Mouse (Mus musculus) midbrain, embryonic 13.5 days (tissue): ENCODE measurements around the gene Ddo. TPM values are rescaled to one million over a fixed set of nuclear protein-coding genes. Genes with fewer than 3 reads are reported as not detected.

Source experiments
- ATAC-seq: fragments of 200-750 bp; cut with Nextera tagmentation; 2 replicates; pipeline ENCODE4 v1.8.0; 2017; ENCODE audit warnings: mild to moderate bottlenecking, moderate TSS enrichment, moderate library complexity
- H3K27ac ChIP-seq: fragments of 300-500 bp; sonication (generic); 2 replicates; pipeline ENCODE4 v1.5.1; 2015; ENCODE audit warnings: inconsistent platforms, mild to moderate bottlenecking, moderate library complexity
- H3K27me3 ChIP-seq: fragments of 300-500 bp; sonication (generic); 2 replicates; pipeline ENCODE4 v1.6.1; 2015; ENCODE audit warnings: mild to moderate bottlenecking, inconsistent platforms
- H3K36me3 ChIP-seq: fragments of 300-500 bp; sonication (generic); 2 replicates; pipeline ENCODE4 v1.6.1; 2015; ENCODE audit warnings: mild to moderate bottlenecking, inconsistent platforms
- H3K4me1 ChIP-seq: fragments of 300-500 bp; sonication (generic); replicated peaks from 2 replicates; pipeline ENCODE4 v1.6.1; 2015; ENCODE audit warnings: inconsistent platforms
- H3K4me2 ChIP-seq: fragments of 300-500 bp; sonication (generic); replicated peaks from 2 replicates; pipeline ENCODE4 v1.6.1; 2015; ENCODE audit warnings: moderate library complexity, mild to moderate bottlenecking, inconsistent platforms
- H3K4me3 ChIP-seq: fragments of 300-500 bp; sonication (generic); replicated peaks from 2 replicates; pipeline ENCODE4 v1.5.1; 2015; ENCODE audit warnings: mild to moderate bottlenecking, inconsistent platforms
- H3K9ac ChIP-seq: fragments of 300-500 bp; sonication (generic); replicated peaks from 2 replicates; pipeline ENCODE4 v1.6.1; 2015; ENCODE audit warnings: mild to moderate bottlenecking, inconsistent platforms
- H3K9me3 ChIP-seq: fragments of 300-500 bp; sonication (generic); 2 replicates; pipeline ENCODE4 v1.6.1; 2016; ENCODE audit warnings: mild to moderate bottlenecking, inconsistent platforms
- WGBS: fragments of 180-500 bp; shearing (Covaris S2); methylation state at CpG from one replicate; pipeline ENCODE4 v1.1.7; 2015; 5-methylcytosine and 5-hydroxymethylcytosine counted together
- polyA plus RNA-seq: library from polyadenylated mRNA; unstranded; fragments of >200 nt; fragmentation: Nextera tagmentation; extraction: Ambion mirVana; gene quantifications from 2 replicates; pipeline ENCODE4 v1.2.1, GENCODE M21; 2015

Ddo gene
- polyA plus RNA-seq, 1 experiment from 2014 or later = 0.70 TPM

- 0 out of 2 replicates have a peak, but pooled peaks have one; percentile 27 for ATAC-seq
- Histone ChIP-seq H3K36me3 (no peaks in the 10 kb centered on the region), H3K9ac (no peak overlapping the region), H3K27me3 (0 out of 2 replicates have a peak, but pooled peaks cover 6% of the 10 kb centered on the region), H3K27ac (no peak overlapping the region), H3K4me3 (no peak overlapping the region), H3K4me2 (no peak overlapping the region), H3K4me1 (peaks cover 15% of the 10 kb centered on the region), H3K9me3 (no peaks in the 10 kb centered on the region)
- WGBS = 42% methylated on average over 7 of the region's 7 CpGs
Observed at GRCm38 (mm10) chr10:40638276-40638675, 8.5 kb downstream of the Ddo start.

DNA sequence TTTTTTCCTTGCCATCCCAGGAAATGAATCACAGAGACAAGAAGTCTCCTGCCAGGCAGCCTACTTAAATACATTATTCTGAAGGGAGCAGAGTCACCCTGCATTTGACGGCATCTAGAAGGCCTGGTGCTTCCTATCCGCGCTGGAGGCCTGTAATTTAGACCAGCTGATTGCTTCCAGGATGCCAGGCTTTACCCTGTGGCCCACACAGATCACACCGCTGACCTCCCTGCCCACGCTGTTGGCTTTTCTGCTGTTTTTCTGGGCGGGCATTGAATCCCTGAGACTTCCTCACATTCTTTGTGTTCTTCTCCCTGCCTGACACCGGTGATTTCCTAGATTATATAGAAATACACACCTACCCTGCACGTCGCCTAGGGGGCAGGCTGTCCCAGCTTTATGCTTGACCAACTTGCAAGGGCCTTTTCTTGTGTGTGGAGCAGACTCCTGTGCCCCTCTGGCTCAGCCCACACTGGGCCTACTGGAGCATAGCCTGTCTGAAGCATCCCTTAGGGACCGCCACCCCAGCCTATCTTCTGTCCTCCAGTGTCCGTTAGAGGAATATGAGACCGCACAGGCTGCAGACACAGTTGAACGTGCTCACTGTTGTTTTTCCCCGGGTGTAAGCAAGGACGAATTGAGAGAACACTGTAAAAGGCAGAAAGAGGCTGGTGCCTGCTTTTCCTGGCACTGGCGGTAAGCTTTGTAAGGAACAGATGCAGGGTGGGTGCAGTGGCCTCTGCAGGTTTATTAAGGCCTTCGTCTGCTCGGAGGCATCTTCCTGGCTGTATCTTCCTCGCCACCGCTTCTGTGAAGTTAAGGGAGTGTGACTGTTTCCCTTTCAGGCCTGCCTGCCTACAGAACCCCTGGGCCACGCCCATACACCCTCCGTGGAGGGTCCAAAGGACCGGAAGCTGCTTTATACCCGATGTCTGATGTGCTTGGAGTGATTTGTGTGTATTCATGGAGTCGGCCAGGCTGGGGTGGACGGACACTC is 9.3 kb downstream of the Ddo start:
- peak; percentile 71 for ATAC-seq
- H3K27me3 ChIP-seq = 0 out of 2 replicates have a peak, but pooled peaks cover 6% of the 10 kb centered on the region
- H3K9me3 ChIP-seq = no peaks in the 10 kb centered on the region
- no peak overlapping the region for H3K4me3 ChIP-seq
- no peak overlapping the region for H3K9ac ChIP-seq
- WGBS = 48% methylated on average over 26 of the region's 26 CpGs
- H3K27ac ChIP-seq = no peak overlapping the region
- peaks cover 15% of the 10 kb centered on the region for H3K4me1 ChIP-seq
- H3K4me2 ChIP-seq = no peak overlapping the region
- no peaks in the 10 kb centered on the region for H3K36me3 ChIP-seq

DNA sequence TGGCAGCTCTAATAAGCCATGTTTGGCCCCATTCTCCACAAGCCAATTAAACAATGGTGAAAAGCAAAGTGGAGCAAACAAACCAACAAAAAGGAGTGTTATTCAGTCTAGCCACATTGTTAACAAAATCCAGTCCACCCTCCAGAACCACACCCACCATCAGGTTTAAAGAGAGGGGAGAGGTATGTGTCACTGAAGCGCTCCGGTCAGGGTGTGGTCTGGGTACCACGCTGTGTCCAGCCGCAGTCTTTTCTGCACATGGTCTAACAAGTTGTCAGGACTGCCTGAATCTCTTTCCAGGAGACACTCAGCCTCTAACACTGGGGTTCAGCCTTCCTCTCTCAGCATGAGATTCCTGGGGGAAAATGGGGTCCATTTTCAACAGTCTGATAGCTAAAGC is 10.6 kb downstream of the Ddo start:
- Histone ChIP-seq H3K4me3 (no peak overlapping the region), H3K27ac (no peak overlapping the region), H3K9me3 (no peaks in the 10 kb centered on the region), H3K4me1 (peaks cover 18% of the 10 kb centered on the region), H3K36me3 (no peaks in the 10 kb centered on the region), H3K4me2 (no peak overlapping the region), H3K9ac (no peak overlapping the region), H3K27me3 (0 out of 2 replicates have a peak, but pooled peaks cover 6% of the 10 kb centered on the region)
- ATAC-seq = no peak
- WGBS = 94% methylated on average over 4 of the region's 4 CpGs

DNA sequence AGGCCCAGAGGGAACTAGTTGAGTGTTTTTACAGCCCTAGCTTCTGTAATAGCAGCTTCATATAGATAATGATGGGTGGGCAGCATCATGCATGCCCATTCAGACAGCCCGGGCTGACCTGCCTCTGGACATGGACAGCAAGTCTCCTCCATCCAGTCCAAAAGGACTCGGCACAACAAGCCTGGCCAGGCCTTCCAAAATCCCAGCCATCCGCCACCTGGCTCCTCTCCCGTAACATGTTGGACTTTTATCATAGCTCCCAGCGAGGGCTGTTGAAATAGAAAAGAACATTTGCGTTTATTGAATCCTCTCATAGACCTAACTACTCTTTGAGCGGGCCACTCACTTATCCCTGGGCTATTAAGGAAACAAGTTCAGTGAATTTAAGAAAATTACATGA is 12.1 kb downstream of the Ddo start:
- ATAC-seq = no peak
- Histone ChIP-seq H3K9ac (no peak overlapping the region), H3K36me3 (no peaks in the 10 kb centered on the region), H3K4me3 (no peak overlapping the region), H3K4me1 (peaks cover 18% of the 10 kb centered on the region), H3K9me3 (no peaks in the 10 kb centered on the region; the same call in 1 of the 2 replicates), H3K27me3 (0 out of 2 replicates have a peak, but pooled peaks cover 6% of the 10 kb centered on the region), H3K27ac (no peak overlapping the region), H3K4me2 (no peak overlapping the region)
- WGBS = 95% methylated on average over 7 of the region's 7 CpGs

GRCm38 (mm10) chr10:40643126-40643525 is 13.3 kb downstream of the Ddo start:
- no peaks in the 10 kb centered on the region for H3K36me3 ChIP-seq
- WGBS = 81% methylated on average over 5 of the region's 5 CpGs
- no peaks in the 10 kb centered on the region; the same call in 1 of the 2 replicates for H3K9me3 ChIP-seq
- no peak overlapping the region for H3K9ac ChIP-seq
- no peak for ATAC-seq
- no peak overlapping the region for H3K4me2 ChIP-seq
- H3K4me1 ChIP-seq = peaks cover 18% of the 10 kb centered on the region
- H3K4me3 ChIP-seq = no peak overlapping the region
- no peak overlapping the region for H3K27ac ChIP-seq
- H3K27me3 ChIP-seq = peaks cover 10% of the 10 kb centered on the region; the same call in 1 of the 2 replicates

GRCm38 (mm10) chr10:40644456-40644855 is 14.6 kb downstream of the Ddo start:
- Histone ChIP-seq H3K9ac (no peak overlapping the region), H3K4me2 (no peak overlapping the region), H3K4me3 (no peak overlapping the region), H3K27ac (no peak overlapping the region), H3K27me3 (peaks cover 10% of the 10 kb centered on the region; the same call in 1 of the 2 replicates), H3K4me1 (peaks cover 4% of the 10 kb centered on the region; the same call in 1 of the 2 replicates), H3K9me3 (no peaks in the 10 kb centered on the region; the same call in 1 of the 2 replicates), H3K36me3 (no peaks in the 10 kb centered on the region)
- ATAC-seq = no peak
- 83% methylated on average over 9 of the region's 9 CpGs for WGBS

- Histone ChIP-seq H3K4me3 (no peak overlapping the region), H3K27me3 (peaks cover 10% of the 10 kb centered on the region; the same call in 1 of the 2 replicates), H3K27ac (no peak overlapping the region), H3K4me1 (0 out of 2 replicates have a peak, but pooled peaks cover 3% of the 10 kb centered on the region), H3K9me3 (no peaks in the 10 kb centered on the region; the same call in 1 of the 2 replicates), H3K9ac (no peak overlapping the region), H3K36me3 (no peaks in the 10 kb centered on the region), H3K4me2 (no peak overlapping the region)
- WGBS = 56% methylated on average over 1 of the region's 1 CpGs
- no peak for ATAC-seq
Observed at GRCm38 (mm10) chr10:40645346-40645745, 15.5 kb downstream of the Ddo start.

- no peak overlapping the region for H3K4me2 ChIP-seq
- H3K4me3 ChIP-seq = no peak overlapping the region
- no peak for ATAC-seq
- no peaks in the 10 kb centered on the region; the same call in 1 of the 2 replicates for H3K9me3 ChIP-seq
- H3K27ac ChIP-seq = no peak overlapping the region
- 0 out of 2 replicates have a peak, but pooled peaks cover 11% of the 10 kb centered on the region for H3K4me1 ChIP-seq
- H3K36me3 ChIP-seq = no peaks in the 10 kb centered on the region
- H3K27me3 ChIP-seq = peaks cover 5% of the 10 kb centered on the region; the same call in 1 of the 2 replicates
- no peak overlapping the region for H3K9ac ChIP-seq
- 88% methylated on average over 12 of the region's 12 CpGs for WGBS
Observed at GRCm38 (mm10) chr10:40648776-40649175, 19.0 kb downstream of the Ddo start.

GRCm38 (mm10) chr10:40649634-40650033 is 19.8 kb downstream of the Ddo start:
- Histone ChIP-seq H3K4me2 (no peak overlapping the region), H3K4me1 (0 out of 2 replicates have a peak, but pooled peaks cover 11% of the 10 kb centered on the region), H3K4me3 (no peak overlapping the region), H3K9me3 (no peaks in the 10 kb centered on the region; the same call in 1 of the 2 replicates), H3K36me3 (no peaks in the 10 kb centered on the region), H3K27ac (no peak overlapping the region), H3K9ac (no peak overlapping the region), H3K27me3 (peaks cover 5% of the 10 kb centered on the region; the same call in 1 of the 2 replicates)
- WGBS = 34% methylated on average over 4 of the region's 4 CpGs
- ATAC-seq = no peak

DNA sequence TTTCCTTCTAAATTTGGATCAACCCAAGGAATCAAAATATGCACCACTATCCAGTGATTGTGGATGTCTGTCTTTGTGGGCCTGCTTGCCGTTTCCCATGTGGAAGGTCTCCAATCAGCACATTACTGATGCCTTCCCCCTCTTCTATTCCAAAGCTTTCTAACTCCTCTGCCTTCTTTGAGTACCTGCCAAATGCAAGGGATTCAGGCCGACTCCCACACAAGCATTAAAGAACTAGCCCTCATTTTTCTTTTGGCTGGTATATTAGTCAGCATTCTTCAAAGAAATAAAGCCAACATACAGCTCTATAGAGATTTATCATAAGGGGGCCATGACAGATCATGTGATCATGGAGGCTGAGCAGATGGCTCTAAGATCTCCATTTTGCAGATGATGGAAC is 21.9 kb downstream of the Ddo start:
- Histone ChIP-seq H3K4me3 (no peak overlapping the region), H3K4me2 (no peak overlapping the region), H3K27me3 (peaks cover 5% of the 10 kb centered on the region; the same call in 1 of the 2 replicates), H3K9ac (no peak overlapping the region), H3K4me1 (0 out of 2 replicates have a peak, but pooled peaks cover 8% of the 10 kb centered on the region), H3K9me3 (no peaks in the 10 kb centered on the region), H3K36me3 (no peaks in the 10 kb centered on the region), H3K27ac (no peak overlapping the region)
- no peak for ATAC-seq
- 80% methylated on average over 2 of the region's 2 CpGs for whole genome bisulfite sequencing

DNA sequence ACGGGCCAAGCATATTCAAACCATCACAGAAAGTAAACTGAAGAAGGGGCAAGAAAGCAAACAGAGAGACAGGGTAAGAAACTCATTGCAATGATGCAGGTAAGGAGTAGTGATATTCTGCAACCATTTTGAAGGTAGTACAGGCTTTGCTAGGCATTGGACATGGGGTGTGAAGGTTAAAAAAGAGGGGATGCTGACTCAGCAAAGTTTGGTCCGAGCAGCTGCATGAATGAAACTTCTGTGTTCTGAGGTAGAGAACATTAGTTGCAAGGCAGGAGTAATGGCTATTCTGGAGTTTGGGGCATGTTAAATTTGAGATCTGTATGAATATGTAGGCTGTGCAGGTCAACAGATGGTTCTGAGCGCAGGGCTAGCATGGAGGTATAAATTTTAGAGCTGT is 35.5 kb downstream of the Ddo start:
- H3K4me2 ChIP-seq = no peak overlapping the region
- ATAC-seq = no peak
- 85% methylated on average over 3 of the region's 3 CpGs for WGBS
- no peak overlapping the region for H3K4me3 ChIP-seq
- no peak overlapping the region for H3K27ac ChIP-seq
- H3K9ac ChIP-seq = no peak overlapping the region
- H3K9me3 ChIP-seq = no peaks in the 10 kb centered on the region
- no peaks in the 10 kb centered on the region for H3K36me3 ChIP-seq
- H3K4me1 ChIP-seq = no peaks in the 10 kb centered on the region
- no peaks in the 10 kb centered on the region for H3K27me3 ChIP-seq

- Histone ChIP-seq H3K4me1 (no peaks in the 10 kb centered on the region), H3K4me2 (no peak overlapping the region), H3K4me3 (no peak overlapping the region), H3K27ac (no peak overlapping the region), H3K9me3 (no peaks in the 10 kb centered on the region), H3K27me3 (no peaks in the 10 kb centered on the region), H3K9ac (no peak overlapping the region), H3K36me3 (no peaks in the 10 kb centered on the region)
- WGBS = 92% methylated on average over 1 of the region's 1 CpGs
- ATAC-seq = no peak
Observed at GRCm38 (mm10) chr10:40666943-40667342, 37.1 kb downstream of the Ddo start.
